Mouse (Mus musculus): ENCODE data around the gene Olfr435. TPM values are rescaled to one million over a fixed set of nuclear protein-coding genes. Genes with fewer than 3 reads are reported as not detected.

Gene Olfr435
- not detected in 2 replicates for polyA plus RNA-seq (2012; rRNA removed)

GRCm38 (mm10) chr6:43196781-43197180, at the start of gene Olfr435:
Gene Olfr435, plus strand, starts transcription at chr6:43197146.
- Histone ChIP-seq H3K4me3 (replicated peaks; ENCODE audit: extremely low read depth, low read depth, low read length) (no peak within 1 kb of the TSS), H3K4me1 (ENCODE audit: control insufficient read depth, insufficient read depth, low read length) (no peaks in the 10 kb centered on the region)
- no peak for DNase-seq
- TF ChIP-seq CTCF (IDR thresholded peaks at IDR 0.05; ENCODE audit: insufficient read depth, low read length) (no peak), POLR2A (IDR thresholded peaks at IDR 0.05; ENCODE audit: borderline replicate concordance, extremely low read depth, low read depth, low read length) (no peak)

DNA sequence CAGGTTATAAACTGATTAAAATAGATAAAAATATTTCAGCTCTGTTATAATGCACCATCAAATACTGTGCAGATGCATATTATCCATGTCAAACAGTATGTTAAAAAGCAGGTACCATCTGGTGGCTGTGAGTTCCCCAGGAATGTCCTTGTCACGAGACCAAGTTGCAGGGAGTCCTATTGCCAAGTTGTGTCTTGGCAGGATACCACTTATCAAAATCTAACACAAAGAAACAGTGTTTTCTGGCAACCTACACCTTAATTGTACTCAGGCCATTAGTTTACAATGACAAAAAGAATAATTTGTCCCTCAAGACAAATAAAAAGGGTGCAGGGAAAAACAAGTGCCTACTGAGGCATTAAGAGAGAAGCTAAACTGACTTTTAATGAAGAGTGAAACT, 37.4 kb upstream of the Olfr435 start:
- WGBS = 39% methylated on average over 1 of the region's 1 CpGs
- no peak for TF ChIP-seq CTCF (IDR thresholded peaks at IDR 0.05; ENCODE audit: insufficient read depth, low read length)
- Histone ChIP-seq H3K4me3 (replicated peaks; ENCODE audit: extremely low read depth, low read depth, low read length) (no peak overlapping the region), H3K4me1 (ENCODE audit: control insufficient read depth, insufficient read depth, low read length) (no peaks in the 10 kb centered on the region)
- no peak for DNase-seq

DNA sequence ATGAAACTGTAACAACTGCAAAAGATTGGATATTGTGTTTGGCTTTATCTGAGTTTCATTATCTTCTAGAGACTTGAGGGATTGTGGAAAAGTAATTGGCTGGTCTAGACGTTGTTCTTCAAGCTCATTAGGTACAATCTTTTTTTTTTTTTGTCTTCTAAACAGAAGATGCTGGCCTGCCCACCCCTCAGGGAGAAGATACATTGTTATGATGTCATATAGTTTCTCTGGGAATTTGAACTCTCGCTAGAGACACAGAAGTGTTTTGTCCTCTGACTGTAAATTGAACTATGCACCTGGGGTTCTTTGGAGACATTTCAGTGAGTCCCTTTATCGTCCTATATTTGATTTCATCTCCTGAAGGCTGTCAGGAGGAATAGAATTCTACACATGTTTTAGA, 34.0 kb upstream of the Olfr435 start, which contains the start of gene Olfr437:
Olfr437 (plus strand) TSS at position 301 of the 400 bp plus-strand sequence.
- 62% methylated on average over 3 of the region's 3 CpGs for WGBS

DNA sequence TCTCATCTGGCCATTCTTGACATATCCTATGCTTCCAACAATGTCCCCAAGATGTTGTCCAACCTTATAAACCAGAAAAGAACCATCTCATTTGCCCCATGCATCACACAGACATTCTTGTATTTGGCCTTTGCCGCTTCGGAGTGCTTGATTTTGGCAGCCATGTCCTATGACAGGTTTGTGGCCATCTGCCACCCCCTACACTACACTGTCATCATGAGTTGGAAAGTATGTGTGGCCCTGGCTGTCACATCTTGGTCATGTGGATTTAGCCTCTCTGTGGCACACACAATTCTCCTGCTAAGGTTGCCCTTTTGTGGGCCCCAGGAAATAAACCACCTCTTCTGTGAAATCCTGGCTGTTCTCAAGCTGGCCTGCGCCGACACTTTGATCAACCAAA, 29.7 kb upstream of the Olfr435 start:
- no peak for DNase-seq
- Histone ChIP-seq H3K4me3 (replicated peaks; ENCODE audit: extremely low read depth, low read depth, low read length) (no peak overlapping the region), H3K4me1 (ENCODE audit: control insufficient read depth, insufficient read depth, low read length) (no peaks in the 10 kb centered on the region)
- TF ChIP-seq CTCF (IDR thresholded peaks at IDR 0.05; ENCODE audit: insufficient read depth, low read length) = no peak
- no peak for TF ChIP-seq POLR2A (IDR thresholded peaks at IDR 0.05; ENCODE audit: borderline replicate concordance, extremely low read depth, low read depth, low read length)
- WGBS = 91% methylated on average over 4 of the region's 4 CpGs

More for the DNA sequence above, 34.0 kb upstream of the Olfr435 start, which contains the start of gene Olfr437:
- TF ChIP-seq CTCF (IDR thresholded peaks at IDR 0.05; ENCODE audit: insufficient read depth, low read length) (no peak), POLR2A (IDR thresholded peaks at IDR 0.05; ENCODE audit: borderline replicate concordance, extremely low read depth, low read depth, low read length) (no peak)
- H3K4me1 ChIP-seq (ENCODE audit: control insufficient read depth, insufficient read depth, low read length) = no peaks in the 10 kb centered on the region
- H3K4me3 ChIP-seq (replicated peaks; ENCODE audit: extremely low read depth, low read depth, low read length) = no peak within 1 kb of the TSS
- DNase-seq = no peak

DNA sequence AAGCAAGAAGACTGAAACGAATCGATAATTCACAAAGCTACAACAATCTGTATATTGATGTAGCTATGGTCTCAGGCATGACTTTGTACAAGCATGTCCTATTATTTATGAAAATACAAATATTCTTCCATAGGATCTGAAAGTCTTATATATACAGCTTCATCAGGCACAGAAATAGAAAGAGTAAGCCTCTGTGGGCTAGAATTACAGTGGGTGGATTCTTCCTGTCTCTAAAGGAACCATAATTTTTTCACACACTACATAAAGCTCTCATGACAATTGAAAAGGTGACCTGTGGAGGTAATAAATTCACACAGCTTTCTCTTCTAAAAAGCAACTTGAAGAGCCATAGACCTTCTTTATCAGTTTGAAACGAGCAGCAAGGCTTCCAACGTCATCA, 25.1 kb upstream of the Olfr435 start, which contains the start of gene Olfr13:
Olfr13 (plus strand) TSS at position 301 of the 400 bp plus-strand sequence.
- WGBS = 52% methylated on average over 4 of the region's 4 CpGs
- DNase-seq = no peak
- Histone ChIP-seq H3K4me1 (ENCODE audit: control insufficient read depth, insufficient read depth, low read length) (no peaks in the 10 kb centered on the region), H3K4me3 (replicated peaks; ENCODE audit: extremely low read depth, low read depth, low read length) (no peak within 1 kb of the TSS)
- TF ChIP-seq POLR2A (IDR thresholded peaks at IDR 0.05; ENCODE audit: borderline replicate concordance, extremely low read depth, low read depth, low read length) (no peak), CTCF (IDR thresholded peaks at IDR 0.05; ENCODE audit: insufficient read depth, low read length) (no peak)

DNA sequence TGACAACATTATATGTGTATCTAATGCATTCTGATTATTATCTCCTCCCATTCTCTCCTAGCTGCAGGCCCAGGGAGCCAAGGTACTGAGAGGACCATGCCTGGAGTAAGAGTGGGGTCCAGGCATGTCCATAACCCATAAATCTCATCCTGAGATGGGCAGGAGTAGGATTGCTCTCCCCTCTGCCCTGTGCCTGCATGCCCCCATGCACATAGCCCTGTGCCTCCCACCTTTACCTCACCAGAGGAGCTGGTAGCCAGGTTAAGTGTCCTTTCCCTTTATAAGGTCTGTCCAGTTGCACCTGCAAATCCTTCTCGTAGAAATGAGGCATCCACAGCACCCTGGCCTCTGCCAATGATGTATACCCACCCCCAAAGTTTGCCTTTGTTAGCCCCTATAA, 18.8 kb upstream of the Olfr435 start:
- DNase-seq = no peak
- 50% methylated on average over 1 of the region's 1 CpGs for WGBS
- TF ChIP-seq POLR2A (IDR thresholded peaks at IDR 0.05; ENCODE audit: borderline replicate concordance, extremely low read depth, low read depth, low read length) (no peak), CTCF (IDR thresholded peaks at IDR 0.05; ENCODE audit: insufficient read depth, low read length) (no peak)
- H3K4me1 ChIP-seq (ENCODE audit: control insufficient read depth, insufficient read depth, low read length) = no peaks in the 10 kb centered on the region
- H3K4me3 ChIP-seq (replicated peaks; ENCODE audit: extremely low read depth, low read depth, low read length) = no peak overlapping the region

GRCm38 (mm10) chr6:43178584-43179501, 18.1 kb upstream of the Olfr435 start:
- no peak for DNase-seq
- 44% methylated on average over 6 of the region's 6 CpGs for WGBS
- no peaks in the 10 kb centered on the region for H3K4me1 ChIP-seq (ENCODE audit: control insufficient read depth, insufficient read depth, low read length)
- TF ChIP-seq POLR2A (IDR thresholded peaks at IDR 0.05; ENCODE audit: borderline replicate concordance, extremely low read depth, low read depth, low read length) (no peak), CTCF (IDR thresholded peaks at IDR 0.05; ENCODE audit: insufficient read depth, low read length) (no peak)
- no peak overlapping the region for H3K4me3 ChIP-seq (replicated peaks; ENCODE audit: extremely low read depth, low read depth, low read length)

DNA sequence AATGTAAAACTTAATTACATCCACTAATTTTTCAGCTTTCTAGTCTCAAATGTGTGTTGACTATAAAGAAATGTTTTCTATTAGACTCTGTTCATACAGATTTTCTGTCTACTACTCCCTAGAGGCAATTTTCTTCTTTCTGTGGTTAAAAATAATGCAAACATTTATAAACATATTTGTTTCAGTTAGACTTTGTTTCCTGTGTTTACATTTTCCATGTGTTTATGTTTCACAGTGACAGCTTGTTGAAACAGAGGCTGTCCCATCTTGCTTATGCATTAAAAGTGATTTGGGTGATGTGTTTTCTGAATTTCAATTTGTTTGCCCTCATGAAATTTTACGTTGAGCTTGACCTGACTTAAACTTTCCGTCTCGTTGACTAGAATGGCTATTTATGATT, 6.0 kb upstream of the Olfr435 start:
- Histone ChIP-seq H3K4me3 (replicated peaks; ENCODE audit: extremely low read depth, low read depth, low read length) (no peak overlapping the region), H3K4me1 (ENCODE audit: control insufficient read depth, insufficient read depth, low read length) (no peaks in the 10 kb centered on the region)
- DNase-seq = no peak
- TF ChIP-seq POLR2A (IDR thresholded peaks at IDR 0.05; ENCODE audit: borderline replicate concordance, extremely low read depth, low read depth, low read length) = no peak
- no peak for TF ChIP-seq CTCF (IDR thresholded peaks at IDR 0.05; ENCODE audit: insufficient read depth, low read length)
- 40% methylated on average over 3 of the region's 3 CpGs for WGBS

GRCm38 (mm10) chr6:43198094-43198493, 1.1 kb downstream of the Olfr435 start:
- no peak overlapping the region for H3K4me3 ChIP-seq (replicated peaks; ENCODE audit: extremely low read depth, low read depth, low read length)
- 34% methylated on average over 3 of the region's 3 CpGs for WGBS
- no peak for DNase-seq
- no peak for TF ChIP-seq CTCF (IDR thresholded peaks at IDR 0.05; ENCODE audit: insufficient read depth, low read length)
- no peak for TF ChIP-seq POLR2A (IDR thresholded peaks at IDR 0.05; ENCODE audit: borderline replicate concordance, extremely low read depth, low read depth, low read length)
- no peaks in the 10 kb centered on the region for H3K4me1 ChIP-seq (ENCODE audit: control insufficient read depth, insufficient read depth, low read length)

DNA sequence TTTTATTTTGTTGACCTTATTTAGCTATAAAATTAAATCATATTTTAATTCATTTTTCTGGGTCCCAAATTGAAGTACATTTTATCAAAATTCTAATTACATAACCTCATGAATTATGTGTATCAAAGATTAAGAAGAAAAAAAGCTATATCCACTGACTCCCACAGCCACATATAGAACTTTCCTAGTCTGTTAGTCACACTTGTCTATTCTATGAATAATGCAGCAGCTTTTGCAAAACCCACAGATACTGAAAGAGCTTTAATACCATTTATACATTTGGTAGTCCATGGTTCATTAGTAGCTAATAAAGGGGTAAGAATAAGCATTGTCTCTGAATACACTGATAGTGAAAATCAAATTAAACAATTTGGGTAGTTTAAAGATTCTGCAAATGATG, 5.8 kb downstream of the Olfr435 start:
- TF ChIP-seq POLR2A (IDR thresholded peaks at IDR 0.05; ENCODE audit: borderline replicate concordance, extremely low read depth, low read depth, low read length) = no peak
- no peak for TF ChIP-seq CTCF (IDR thresholded peaks at IDR 0.05; ENCODE audit: insufficient read depth, low read length)
- Histone ChIP-seq H3K4me3 (replicated peaks; ENCODE audit: extremely low read depth, low read depth, low read length) (no peak overlapping the region), H3K4me1 (ENCODE audit: control insufficient read depth, insufficient read depth, low read length) (no peaks in the 10 kb centered on the region)
- DNase-seq = no peak

All from lung, adult 2 months (tissue).